Mouse (Mus musculus): ENCODE measurements around the gene Trim71. TPM values are rescaled to one million over a fixed set of nuclear protein-coding genes. Genes with fewer than 3 reads are reported as not detected.
A peak's percentile ranks its signal among the peaks of the same experiment; 100 is the strongest.

The Trim71 gene
- total and polyA plus RNA-seq, 3 experiments, result not detected

- TF ChIP-seq MAX (IDR thresholded peaks at IDR 0.05; ENCODE audit: low read length), result no peak
- no peak for TF ChIP-seq UBTF (IDR thresholded peaks at IDR 0.05; ENCODE audit: borderline replicate concordance, insufficient read depth, low read depth, low read length)
- 0 out of 2 replicates have a peak, but pooled peaks have one; percentile 5 for TF ChIP-seq BHLHE40 (IDR thresholded peaks at IDR 0.05; ENCODE audit: borderline replicate concordance, low read depth, low read length)
- TF ChIP-seq ZKSCAN1 (IDR thresholded peaks at IDR 0.05; ENCODE audit: low read depth, low read length), result no peak
- TF ChIP-seq KAT2A (conservative IDR thresholded peaks at IDR 0.05; ENCODE audit: low read depth, low read length), result no peak
These were observed 20.2 kb upstream of the Trim71 start (continued) for GRCm38 (mm10) chr9:114584183-114585016.

GRCm38 (mm10) chr9:114583812-114584182 is 19.6 kb upstream of the Trim71 start:
- H3K27me3 ChIP-seq (ENCODE audit: control insufficient read depth in 1 of 2, insufficient read depth in 2 of 2, low read length in 2 of 2), result no peaks in the 10 kb centered on the region

GRCm38 (mm10) chr9:114578646-114579045 is 14.5 kb upstream of the Trim71 start:
- Histone ChIP-seq H3K27ac (ENCODE audit: control insufficient read depth, low read depth, low read length) (no peak overlapping the region), H3K4me3 (ENCODE audit: control insufficient read depth in 1 of 2, insufficient read depth in 1 of 2, low read depth in 2 of 2, low read length in 2 of 2) (no peak overlapping the region), H3K9ac (ENCODE audit: control insufficient read depth, low read depth, low read length, poor library complexity, severe bottlenecking) (0 out of 2 replicates have a peak overlapping the region, but pooled peaks have one; percentile 19), H3K27me3 (ENCODE audit: control insufficient read depth in 1 of 2, insufficient read depth in 2 of 2, low read length in 2 of 2) (no peaks in the 10 kb centered on the region), H3K36me3 (ENCODE audit: control insufficient read depth in 1 of 2, insufficient read depth in 2 of 2, low read length in 2 of 2) (peaks cover 0 to 8% of the 10 kb centered on the region in 2 experiments; a peak in 2 of 4 replicates), H3K9me3 (replicated peaks; ENCODE audit: insufficient read depth, low read length) (no peaks in the 10 kb centered on the region), H3K4me1 (ENCODE audit: control insufficient read depth in 1 of 2, insufficient read depth in 2 of 2, low read length in 2 of 2) (peaks cover 3 to 12% of the 10 kb centered on the region in 2 experiments), H3K79me2 (ENCODE audit: control insufficient read depth, insufficient read depth, low read length, poor library complexity) (no peaks in the 10 kb centered on the region)
- peak; percentile 69 for DNase-seq (ENCODE audit: low read depth, low spot score)
- TF ChIP-seq BHLHE40 (IDR thresholded peaks at IDR 0.05; ENCODE audit: borderline replicate concordance, low read depth, low read length) (peak; percentile 11; the same call in 1 of the 2 replicates), GABPA (IDR thresholded peaks at IDR 0.05; ENCODE audit: low read depth, low read length) (no peak), POLR2AphosphoS5 (IDR thresholded peaks at IDR 0.05; ENCODE audit: borderline replicate concordance, low read depth, low read length) (no peak), SIN3A (IDR thresholded peaks at IDR 0.05; ENCODE audit: low read length) (0 out of 2 replicates have a peak, but pooled peaks have one; percentile 29), JUND (IDR thresholded peaks at IDR 0.05; ENCODE audit: low read depth, low read length) (no peak), ZC3H11A (IDR thresholded peaks at IDR 0.05; ENCODE audit: low read depth, low read length) (no peak), HCFC1 (IDR thresholded peaks at IDR 0.05; ENCODE audit: low read depth, low read length) (no peak), CHD1 (IDR thresholded peaks at IDR 0.05; ENCODE audit: low read depth, low read length) (no peak), ZMIZ1 (IDR thresholded peaks at IDR 0.05; ENCODE audit: low read depth, low read length) (no peak), ELF1 (IDR thresholded peaks at IDR 0.05; ENCODE audit: low read depth, low read length) (peak; percentile 71), TBP (IDR thresholded peaks at IDR 0.05; ENCODE audit: low read depth, low read length) (0 out of 2 replicates have a peak, but pooled peaks have one; percentile 27), MAFK (IDR thresholded peaks at IDR 0.05; ENCODE audit: borderline replicate concordance, low read depth, low read length) (no peak; the same call in 1 of the 2 replicates), ZKSCAN1 (IDR thresholded peaks at IDR 0.05; ENCODE audit: low read depth, low read length) (no peak), CTCF (IDR thresholded peaks at IDR 0.05 in 2 of 3, conservative IDR thresholded peaks at IDR 0.05 in 1 of 3; ENCODE audit: control insufficient read depth in 1 of 3, insufficient read depth in 1 of 3, low read depth in 2 of 3, low read length in 3 of 3, poor library complexity in 1 of 3, severe bottlenecking in 1 of 3) (no peak), POLR2A (IDR thresholded peaks at IDR 0.05; ENCODE audit: control insufficient read depth in 1 of 2, insufficient read depth in 1 of 2, low read depth in 1 of 2, low read length in 2 of 2, poor library complexity in 1 of 2) (no peak)

More at GRCm38 (mm10) chr9:114583812-114584182, 19.6 kb upstream of the Trim71 start:
- Histone ChIP-seq H3K27ac (ENCODE audit: control insufficient read depth, low read depth, low read length) (peak overlapping the region; percentile 59), H3K9ac (ENCODE audit: control insufficient read depth, low read depth, low read length, poor library complexity, severe bottlenecking) (peak overlapping the region; percentile 37), H3K9me3 (replicated peaks; ENCODE audit: insufficient read depth, low read length) (no peaks in the 10 kb centered on the region), H3K36me3 (ENCODE audit: control insufficient read depth in 1 of 2, insufficient read depth in 2 of 2, low read length in 2 of 2) (peaks cover 0 to 7% of the 10 kb centered on the region in 2 experiments; a peak in 2 of 4 replicates), H3K4me1 (ENCODE audit: control insufficient read depth in 1 of 2, insufficient read depth in 2 of 2, low read length in 2 of 2) (peaks cover 0 to 14% of the 10 kb centered on the region in 2 experiments; a peak in 2 of 4 replicates), H3K79me2 (ENCODE audit: control insufficient read depth, insufficient read depth, low read length, poor library complexity) (no peaks in the 10 kb centered on the region), H3K4me3 (ENCODE audit: control insufficient read depth in 1 of 2, insufficient read depth in 1 of 2, low read depth in 2 of 2, low read length in 2 of 2) (peak overlapping the region; percentile 56 to 82)
- peak; percentile 59 for DNase-seq (ENCODE audit: low read depth, low spot score)
- no peak for TF ChIP-seq JUND (IDR thresholded peaks at IDR 0.05; ENCODE audit: low read depth, low read length)
- TF ChIP-seq TCF12 (IDR thresholded peaks at IDR 0.05; ENCODE audit: low read depth, low read length), result no peak
- no peak for TF ChIP-seq MEF2A (IDR thresholded peaks at IDR 0.05; ENCODE audit: extremely low read depth, insufficient replicate concordance, low read depth, low read length, poor library complexity, severe bottlenecking)
- TF ChIP-seq SMC3 (IDR thresholded peaks at IDR 0.05; ENCODE audit: low read depth, low read length), result peak; percentile 28
- TF ChIP-seq EP300 (IDR thresholded peaks at IDR 0.05; ENCODE audit: low read depth in 1 of 2, low read length in 2 of 2), result no peak
- TF ChIP-seq GABPA (IDR thresholded peaks at IDR 0.05; ENCODE audit: low read depth, low read length), result no peak
- TF ChIP-seq RCOR1 (IDR thresholded peaks at IDR 0.05; ENCODE audit: low read depth, low read length), result no peak
- TF ChIP-seq MYC (IDR thresholded peaks at IDR 0.05; ENCODE audit: low read depth, low read length), result peak; percentile 57; the same call in 1 of the 2 replicates
- TF ChIP-seq TAL1 (IDR thresholded peaks at IDR 0.05; ENCODE audit: low read length), result no peak
- TF ChIP-seq UBTF (IDR thresholded peaks at IDR 0.05; ENCODE audit: borderline replicate concordance, insufficient read depth, low read depth, low read length), result no peak
- no peak for TF ChIP-seq HCFC1 (IDR thresholded peaks at IDR 0.05; ENCODE audit: low read depth, low read length)
- TF ChIP-seq ZKSCAN1 (IDR thresholded peaks at IDR 0.05; ENCODE audit: low read depth, low read length), result 0 out of 2 replicates have a peak, but pooled peaks have one; percentile 10
- no peak for TF ChIP-seq ZNF384 (IDR thresholded peaks at IDR 0.05; ENCODE audit: low read depth, low read length)
- 0 out of 2 replicates have a peak, but pooled peaks have one; percentile 19 for TF ChIP-seq ETS1 (IDR thresholded peaks at IDR 0.05; ENCODE audit: low read depth, low read length)
- TF ChIP-seq MAZ (IDR thresholded peaks at IDR 0.05; ENCODE audit: low read depth, low read length), result no peak
- TF ChIP-seq KAT2A (conservative IDR thresholded peaks at IDR 0.05; ENCODE audit: low read depth, low read length), result no peak
- TF ChIP-seq RAD21 (IDR thresholded peaks at IDR 0.05; ENCODE audit: low read depth, low read length), result no peak; the same call in 1 of the 2 replicates
- peak; percentile 27; the same call in 1 of the 2 replicates for TF ChIP-seq GATA1 (IDR thresholded peaks at IDR 0.05; ENCODE audit: low read depth, low read length)
- no peak for TF ChIP-seq NELFE (IDR thresholded peaks at IDR 0.05; ENCODE audit: low read depth, low read length)
- TF ChIP-seq ZC3H11A (IDR thresholded peaks at IDR 0.05; ENCODE audit: low read depth, low read length), result no peak
- TF ChIP-seq CTCF (IDR thresholded peaks at IDR 0.05 in 2 of 3, conservative IDR thresholded peaks at IDR 0.05 in 1 of 3; ENCODE audit: control insufficient read depth in 1 of 3, insufficient read depth in 1 of 3, low read depth in 2 of 3, low read length in 3 of 3, poor library complexity in 1 of 3, severe bottlenecking in 1 of 3), result peak; percentile 80 to 92 (median 92)
- TF ChIP-seq CHD1 (IDR thresholded peaks at IDR 0.05; ENCODE audit: low read depth, low read length), result 0 out of 2 replicates have a peak, but pooled peaks have one; percentile 57

All from MEL (cell line).